Mouse (Mus musculus): ENCODE data around the gene Slc16a11. TPM values are rescaled to one million over a fixed set of nuclear protein-coding genes. Genes with fewer than 3 reads are reported as not detected.

Slc16a11 gene
- polyA plus RNA-seq, 1 experiment from 2014 or later: 2.7 TPM

GRCm38 (mm10) chr11:70211972-70212371, 580 bp upstream of the Slc16a11 start:
- no peak overlapping the region for H3K9ac ChIP-seq (ENCODE audit: low read depth, low read length)
- H3K4me2 ChIP-seq (ENCODE audit: low read depth, low read length): no peak overlapping the region
- 84% methylated on average over 6 of the region's 6 CpGs for WGBS
- no peak overlapping the region for H3K4me3 ChIP-seq (ENCODE audit: low read length)
- peaks cover 9% of the 10 kb centered on the region for H3K4me1 ChIP-seq (ENCODE audit: control insufficient read depth, insufficient read depth, low read length)
- H3K36me3 ChIP-seq (ENCODE audit: control insufficient read depth, insufficient read depth, low read length): no peaks in the 10 kb centered on the region
- ATAC-seq: no peak
- H3K9me3 ChIP-seq (ENCODE audit: control insufficient read depth, low read length): no peaks in the 10 kb centered on the region
- no peak overlapping the region for H3K27ac ChIP-seq (ENCODE audit: low read length)
- H3K27me3 ChIP-seq (replicated peaks; ENCODE audit: control insufficient read depth, insufficient read depth, low read length): peaks cover 26% of the 10 kb centered on the region

GRCm38 (mm10) chr11:70212896-70213295, 344 bp downstream of the Slc16a11 start:
- Histone ChIP-seq H3K36me3 (ENCODE audit: control insufficient read depth, insufficient read depth, low read length) (no peaks in the 10 kb centered on the region), H3K4me3 (ENCODE audit: low read length) (no peak overlapping the region), H3K27me3 (replicated peaks; ENCODE audit: control insufficient read depth, insufficient read depth, low read length) (peaks cover 26% of the 10 kb centered on the region), H3K27ac (ENCODE audit: low read length) (no peak overlapping the region), H3K9ac (ENCODE audit: low read depth, low read length) (no peak overlapping the region), H3K9me3 (ENCODE audit: control insufficient read depth, low read length) (no peaks in the 10 kb centered on the region), H3K4me2 (ENCODE audit: low read depth, low read length) (peak overlapping the region; percentile 65; the same call in 1 of the 2 replicates), H3K4me1 (ENCODE audit: control insufficient read depth, insufficient read depth, low read length) (peaks cover 11% of the 10 kb centered on the region)
- 8% methylated on average over 9 of the region's 9 CpGs for WGBS
- peak; percentile 43 for ATAC-seq

- peak overlapping the region; percentile 68 for H3K9ac ChIP-seq (ENCODE audit: low read depth, low read length)
- WGBS: 10% methylated on average over 25 of the region's 26 CpGs
- ATAC-seq: peak; percentile 37; the same call in 1 of the 2 replicates
- no peaks in the 10 kb centered on the region for H3K9me3 ChIP-seq (ENCODE audit: control insufficient read depth, low read length)
- peaks cover 16% of the 10 kb centered on the region for H3K4me1 ChIP-seq (ENCODE audit: control insufficient read depth, insufficient read depth, low read length)
- peak overlapping the region; percentile 43 for H3K4me3 ChIP-seq (ENCODE audit: low read length)
- H3K36me3 ChIP-seq (ENCODE audit: control insufficient read depth, insufficient read depth, low read length): no peaks in the 10 kb centered on the region
- peaks cover 26% of the 10 kb centered on the region for H3K27me3 ChIP-seq (replicated peaks; ENCODE audit: control insufficient read depth, insufficient read depth, low read length)
- H3K4me2 ChIP-seq (ENCODE audit: low read depth, low read length): peak overlapping the region; percentile 65
- no peak overlapping the region for H3K27ac ChIP-seq (ENCODE audit: low read length)
These were observed 1.2 kb downstream of the Slc16a11 start for GRCm38 (mm10) chr11:70213736-70214135.

- peak; percentile 43 for ATAC-seq
- no peaks in the 10 kb centered on the region for H3K9me3 ChIP-seq (ENCODE audit: control insufficient read depth, low read length)
- peak overlapping the region; percentile 43 for H3K4me3 ChIP-seq (ENCODE audit: low read length)
- WGBS: 1% methylated on average over 46 of the region's 46 CpGs
- H3K9ac ChIP-seq (ENCODE audit: low read depth, low read length): peak overlapping the region; percentile 68
- H3K27me3 ChIP-seq (replicated peaks; ENCODE audit: control insufficient read depth, insufficient read depth, low read length): peaks cover 26% of the 10 kb centered on the region
- peaks cover 20% of the 10 kb centered on the region for H3K4me1 ChIP-seq (ENCODE audit: control insufficient read depth, insufficient read depth, low read length)
- H3K4me2 ChIP-seq (ENCODE audit: low read depth, low read length): peak overlapping the region; percentile 65
- H3K36me3 ChIP-seq (ENCODE audit: control insufficient read depth, insufficient read depth, low read length): no peaks in the 10 kb centered on the region
- no peak overlapping the region for H3K27ac ChIP-seq (ENCODE audit: low read length)
These were observed 1.8 kb downstream of the Slc16a11 start for GRCm38 (mm10) chr11:70214191-70214855.

- H3K36me3 ChIP-seq (ENCODE audit: control insufficient read depth, insufficient read depth, low read length): no peaks in the 10 kb centered on the region
- H3K27ac ChIP-seq (ENCODE audit: low read length): no peak overlapping the region
- H3K4me1 ChIP-seq (ENCODE audit: control insufficient read depth, insufficient read depth, low read length): peaks cover 21% of the 10 kb centered on the region
- no peak overlapping the region for H3K9ac ChIP-seq (ENCODE audit: low read depth, low read length)
- peak overlapping the region; percentile 65 for H3K4me2 ChIP-seq (ENCODE audit: low read depth, low read length)
- H3K4me3 ChIP-seq (ENCODE audit: low read length): no peak overlapping the region
- no peak for ATAC-seq
- H3K9me3 ChIP-seq (ENCODE audit: control insufficient read depth, low read length): no peaks in the 10 kb centered on the region
- WGBS: 13% methylated on average over 18 of the region's 18 CpGs
- H3K27me3 ChIP-seq (replicated peaks; ENCODE audit: control insufficient read depth, insufficient read depth, low read length): peaks cover 26% of the 10 kb centered on the region
These were observed 2.3 kb downstream of the Slc16a11 start for GRCm38 (mm10) chr11:70214856-70215209.

GRCm38 (mm10) chr11:70215301-70215700, 2.7 kb downstream of the Slc16a11 start:
- 29% methylated on average over 22 of the region's 22 CpGs for WGBS
- H3K9ac ChIP-seq (ENCODE audit: low read depth, low read length): no peak overlapping the region
- no peaks in the 10 kb centered on the region for H3K36me3 ChIP-seq (ENCODE audit: control insufficient read depth, insufficient read depth, low read length)
- peaks cover 25% of the 10 kb centered on the region for H3K4me1 ChIP-seq (ENCODE audit: control insufficient read depth, insufficient read depth, low read length)
- H3K27me3 ChIP-seq (replicated peaks; ENCODE audit: control insufficient read depth, insufficient read depth, low read length): peaks cover 26% of the 10 kb centered on the region
- ATAC-seq: no peak
- H3K9me3 ChIP-seq (ENCODE audit: control insufficient read depth, low read length): no peaks in the 10 kb centered on the region
- no peak overlapping the region for H3K27ac ChIP-seq (ENCODE audit: low read length)
- H3K4me2 ChIP-seq (ENCODE audit: low read depth, low read length): no peak overlapping the region
- H3K4me3 ChIP-seq (ENCODE audit: low read length): no peak overlapping the region

GRCm38 (mm10) chr11:70216103-70216502, 3.6 kb downstream of the Slc16a11 start:
- ATAC-seq: no peak
- H3K27me3 ChIP-seq (replicated peaks; ENCODE audit: control insufficient read depth, insufficient read depth, low read length): peaks cover 26% of the 10 kb centered on the region
- H3K4me2 ChIP-seq (ENCODE audit: low read depth, low read length): no peak overlapping the region
- H3K36me3 ChIP-seq (ENCODE audit: control insufficient read depth, insufficient read depth, low read length): no peaks in the 10 kb centered on the region
- H3K4me3 ChIP-seq (ENCODE audit: low read length): no peak overlapping the region
- H3K27ac ChIP-seq (ENCODE audit: low read length): no peak overlapping the region
- no peaks in the 10 kb centered on the region for H3K9me3 ChIP-seq (ENCODE audit: control insufficient read depth, low read length)
- H3K9ac ChIP-seq (ENCODE audit: low read depth, low read length): no peak overlapping the region
- WGBS: 69% methylated on average over 3 of the region's 3 CpGs
- peaks cover 26% of the 10 kb centered on the region for H3K4me1 ChIP-seq (ENCODE audit: control insufficient read depth, insufficient read depth, low read length)

GRCm38 (mm10) chr11:70218039-70218438, 5.5 kb downstream of the Slc16a11 start:
- no peak for ATAC-seq
- Histone ChIP-seq H3K9me3 (ENCODE audit: control insufficient read depth, low read length) (no peaks in the 10 kb centered on the region), H3K36me3 (ENCODE audit: control insufficient read depth, insufficient read depth, low read length) (no peaks in the 10 kb centered on the region), H3K4me3 (ENCODE audit: low read length) (no peak overlapping the region), H3K4me2 (ENCODE audit: low read depth, low read length) (no peak overlapping the region), H3K9ac (ENCODE audit: low read depth, low read length) (no peak overlapping the region), H3K4me1 (ENCODE audit: control insufficient read depth, insufficient read depth, low read length) (peaks cover 26% of the 10 kb centered on the region), H3K27ac (ENCODE audit: low read length) (no peak overlapping the region), H3K27me3 (replicated peaks; ENCODE audit: control insufficient read depth, insufficient read depth, low read length) (peaks cover 26% of the 10 kb centered on the region)
- 57% methylated on average over 4 of the region's 4 CpGs for WGBS

- no peak for ATAC-seq
- H3K27ac ChIP-seq (ENCODE audit: low read length): no peak overlapping the region
- peaks cover 23% of the 10 kb centered on the region for H3K27me3 ChIP-seq (replicated peaks; ENCODE audit: control insufficient read depth, insufficient read depth, low read length)
- WGBS: 81% methylated on average over 15 of the region's 15 CpGs
- H3K4me1 ChIP-seq (ENCODE audit: control insufficient read depth, insufficient read depth, low read length): peaks cover 31% of the 10 kb centered on the region
- no peaks in the 10 kb centered on the region for H3K36me3 ChIP-seq (ENCODE audit: control insufficient read depth, insufficient read depth, low read length)
- H3K9me3 ChIP-seq (ENCODE audit: control insufficient read depth, low read length): no peaks in the 10 kb centered on the region
- H3K4me2 ChIP-seq (ENCODE audit: low read depth, low read length): peak overlapping the region; percentile 93; the same call in 1 of the 2 replicates
- peak overlapping the region; percentile 68; the same call in 1 of the 2 replicates for H3K4me3 ChIP-seq (ENCODE audit: low read length)
- peak overlapping the region; percentile 27 for H3K9ac ChIP-seq (ENCODE audit: low read depth, low read length)
These were observed 6.4 kb downstream of the Slc16a11 start for GRCm38 (mm10) chr11:70218741-70219470.

Measured in intestine, embryonic 16.5 days (tissue).